Mouse (Mus musculus) telencephalon, adult 2 months (tissue): ENCODE results near the gene Vmn2r101.

ENCODE experiments used
- DNase-seq: peaks from one replicate; pipeline ENCODE4 v3.0.0-alpha.2; 2011; ENCODE audit warnings: low read depth, low spot score

Vmn2r101 gene

DNA sequence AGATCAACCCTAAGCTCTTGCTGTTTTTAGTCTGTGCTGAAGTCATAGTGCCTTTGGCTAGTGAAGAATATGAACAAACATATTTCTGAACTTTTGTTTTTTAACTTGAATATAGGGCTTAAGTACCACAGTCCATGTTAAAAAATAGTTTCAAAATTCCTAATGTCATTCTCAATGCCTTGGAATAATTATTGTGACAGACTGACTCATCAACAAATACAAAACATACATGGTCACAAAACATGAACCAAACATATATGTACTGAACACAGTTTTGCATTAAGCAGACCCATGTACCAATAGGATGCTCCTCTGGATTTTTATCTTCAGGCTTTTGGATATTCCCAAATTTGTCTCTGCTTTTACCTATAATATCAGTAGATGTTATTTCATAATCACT lies at the start of gene Vmn2r101:
TSS of gene Vmn2r101 (plus strand) at position 301 of the 400 bp plus-strand sequence.
- DNase-seq, result no peak

DNA sequence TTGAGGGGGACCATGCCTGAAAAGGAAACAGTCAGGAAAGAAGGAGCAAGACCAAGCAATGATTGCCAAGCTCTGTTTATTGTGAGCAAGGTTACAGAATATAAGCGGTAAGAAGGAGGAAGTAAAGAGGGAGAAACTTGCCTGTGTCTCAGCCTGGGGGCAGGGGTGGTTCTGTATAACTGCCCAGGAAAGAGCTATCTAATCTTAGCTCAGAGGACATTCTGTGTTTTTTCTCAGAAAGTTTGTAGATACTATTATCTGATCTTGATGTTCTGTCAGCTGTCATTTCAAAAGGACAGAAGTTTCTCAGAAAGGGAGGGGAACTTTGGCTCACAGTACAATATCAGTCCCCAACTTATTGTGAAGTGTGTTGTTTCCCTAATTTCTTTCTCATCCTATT lies 52.3 kb downstream of the Vmn2r101 start:
- DNase-seq, result no peak

DNA sequence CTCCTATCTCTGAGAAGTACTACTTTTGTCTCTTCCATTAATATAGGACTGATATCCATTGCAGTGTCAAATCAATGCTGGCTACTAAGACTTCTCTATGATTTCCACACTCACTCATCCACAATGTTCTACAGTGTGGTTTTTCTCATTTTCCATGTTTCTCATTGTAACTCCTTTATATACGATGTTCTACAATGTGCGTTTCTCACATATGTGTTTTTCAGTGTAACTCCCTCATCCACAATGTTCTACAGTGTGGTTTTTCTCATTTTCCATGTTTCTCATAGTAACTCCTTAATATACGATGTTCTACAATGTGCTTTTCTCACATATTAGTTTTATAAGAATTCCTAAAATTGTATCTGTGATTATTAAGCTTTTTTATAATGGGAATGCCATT lies 81.4 kb downstream of the Vmn2r101 start:
- DNase-seq, result no peak

DNA sequence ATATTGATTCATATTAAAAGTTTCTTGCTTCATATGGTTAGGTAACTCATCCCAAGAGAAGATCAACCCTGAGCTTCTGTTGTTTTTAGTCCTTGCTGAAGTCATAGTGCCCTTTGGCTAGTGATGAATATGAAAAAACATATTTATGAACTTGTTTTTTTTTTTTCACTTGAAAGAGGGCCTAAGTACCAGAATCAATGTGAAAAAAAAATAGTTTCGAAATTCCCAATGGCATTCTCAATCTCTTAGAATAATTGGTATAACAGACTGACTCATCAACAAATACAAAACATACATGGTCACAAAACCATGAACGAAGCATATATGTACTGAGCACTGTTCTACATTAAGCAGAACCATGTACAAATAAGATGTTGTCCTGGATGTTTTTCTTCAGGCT lies 83.0 kb downstream of the Vmn2r101 start, which contains the start of gene Vmn2r102:
TSS of gene Vmn2r102 (plus strand) at position 301 of the 400 bp plus-strand sequence.
- DNase-seq, result no peak
